Mouse (Mus musculus) heart, postnatal 14 days (tissue): ENCODE measurements at regions not wholly inside any gene's neighbourhood (a gene's known extent, or its start where the extent isn't known, plus 50 kb on each side); places are given as distances from the start of the nearest gene placed in this dataset.
A peak's percentile ranks its signal among the peaks of the same experiment; 100 is the strongest.

Experiments
- DNase-seq, 2 experiments: peaks; one replicate each; pipeline ENCODE4 v3.0.0; 2021 to 2022
- intact Hi-C: fragments of 180-260 bp; cut with DNase I; formaldehyde crosslinking; loops from one replicate; pipeline ENCODE4 v1.15.1; 2025

- intact Hi-C loops = no loop called here
- DNase-seq = no peak
Observed at GRCm38 (mm10) chr13:116795041-116795440, 230.3 kb downstream of the Parp8 start.

GRCm38 (mm10) chr13:116781616-116782015 lies 243.7 kb downstream of the Parp8 start:
- intact Hi-C loops = no loop called here

GRCm38 (mm10) chr13:116765491-116765890 lies 259.8 kb downstream of the Parp8 start:
- DNase-seq = no peak
- intact Hi-C loops = no loop called here

More at GRCm38 (mm10) chr13:116781616-116782015, 243.7 kb downstream of the Parp8 start:
- DNase-seq = no peak

GRCm38 (mm10) chr13:116759912-116760311 lies 265.4 kb downstream of the Parp8 start:
- intact Hi-C loops = no loop called here
- no peak for DNase-seq

GRCm38 (mm10) chr13:116740825-116741224 lies 284.5 kb downstream of the Parp8 start:
- no peak for DNase-seq
- intact Hi-C loops = no loop called here

GRCm38 (mm10) chr13:116723361-116724153 lies 301.8 kb downstream of the Parp8 start:
- intact Hi-C loops = no loop called here

GRCm38 (mm10) chr13:116714809-116715208 lies 310.5 kb downstream of the Parp8 start:
- DNase-seq = peak; percentile 61 to 73
- intact Hi-C loops = loop anchor here (5.0 to 10.0 kb wide), 5 partner anchors 403 to 1880 kb away; partner anchors contain the start of genes Gm49395 and Itga1

More at GRCm38 (mm10) chr13:116723361-116724153, 301.8 kb downstream of the Parp8 start:
- no peak for DNase-seq

GRCm38 (mm10) chr13:116711866-116712593 lies 313.3 kb downstream of the Parp8 start:
- peak; percentile 53 to 73 for DNase-seq
- intact Hi-C loops = loop anchor here (2.0 to 10.0 kb wide), 7 partner anchors 400 to 1877 kb away; partner anchors contain the start of genes Gm49395 and Itga1

GRCm38 (mm10) chr13:116711148-116711865 lies 314.0 kb downstream of the Parp8 start:
- DNase-seq = no peak
- intact Hi-C loops = loop anchor here (5.0 to 10.0 kb wide), 5 partner anchors 399 to 1877 kb away; partner anchors contain the start of genes Gm49395 and Itga1

- no peak for DNase-seq
- intact Hi-C loops = loop anchor here (5.0 to 10.0 kb wide), 5 partner anchors 397 to 1875 kb away; partner anchors contain the start of genes Gm49395 and Itga1
Observed at GRCm38 (mm10) chr13:116709671-116710070, 315.7 kb downstream of the Parp8 start.

- intact Hi-C loops = no loop called here
- no peak for DNase-seq
Observed at GRCm38 (mm10) chr13:116708846-116709245, 316.5 kb downstream of the Parp8 start.

- no peak for DNase-seq
- intact Hi-C loops = no loop called here
Observed at GRCm38 (mm10) chr13:116708456-116708780, 316.9 kb downstream of the Parp8 start.

- no peak for DNase-seq
- intact Hi-C loops = no loop called here
Observed at GRCm38 (mm10) chr13:116707621-116708455, 317.5 kb downstream of the Parp8 start.

GRCm38 (mm10) chr13:116706401-116707330 lies 318.7 kb downstream of the Parp8 start:
- intact Hi-C loops = no loop called here
- DNase-seq = no peak

GRCm38 (mm10) chr13:116705611-116706386 lies 319.5 kb downstream of the Parp8 start:
- DNase-seq = no peak
- intact Hi-C loops = no loop called here

GRCm38 (mm10) chr13:116688714-116689113 lies 336.6 kb downstream of the Parp8 start:
- DNase-seq = no peak
- intact Hi-C loops = no loop called here
